Mouse (Mus musculus) gonadal fat pad, adult 2 months (tissue): ENCODE measurements at regions not wholly inside any gene's neighbourhood (a gene's known extent, or its start where the extent isn't known, plus 50 kb on each side); places are given as distances from the start of the nearest gene placed in this dataset.

Experiments
- DNase-seq: peaks from one replicate; pipeline ENCODE4 v3.0.0-alpha.2; 2012; ENCODE audit warnings: low read depth

DNA sequence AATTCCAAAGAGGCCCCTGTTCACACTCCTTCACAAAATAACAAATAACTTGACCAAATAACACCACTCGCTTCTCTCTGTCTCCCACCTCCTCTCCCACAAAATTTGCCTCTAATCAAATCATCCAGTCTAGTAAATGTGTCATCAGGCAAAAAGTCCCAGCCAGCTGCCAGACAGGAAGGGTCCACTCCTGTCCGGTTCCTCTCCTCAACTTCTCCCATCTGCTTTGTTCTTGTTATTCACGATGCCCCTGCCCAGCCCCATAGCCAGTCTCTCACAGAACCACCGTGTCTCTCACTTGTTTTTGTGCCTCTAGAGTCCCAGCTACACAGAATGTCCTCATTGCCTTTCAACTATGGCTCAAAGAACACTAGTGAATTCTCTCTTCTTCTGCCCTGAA lies 53.8 kb downstream of the Ch25h start:
- no peak for DNase-seq

DNA sequence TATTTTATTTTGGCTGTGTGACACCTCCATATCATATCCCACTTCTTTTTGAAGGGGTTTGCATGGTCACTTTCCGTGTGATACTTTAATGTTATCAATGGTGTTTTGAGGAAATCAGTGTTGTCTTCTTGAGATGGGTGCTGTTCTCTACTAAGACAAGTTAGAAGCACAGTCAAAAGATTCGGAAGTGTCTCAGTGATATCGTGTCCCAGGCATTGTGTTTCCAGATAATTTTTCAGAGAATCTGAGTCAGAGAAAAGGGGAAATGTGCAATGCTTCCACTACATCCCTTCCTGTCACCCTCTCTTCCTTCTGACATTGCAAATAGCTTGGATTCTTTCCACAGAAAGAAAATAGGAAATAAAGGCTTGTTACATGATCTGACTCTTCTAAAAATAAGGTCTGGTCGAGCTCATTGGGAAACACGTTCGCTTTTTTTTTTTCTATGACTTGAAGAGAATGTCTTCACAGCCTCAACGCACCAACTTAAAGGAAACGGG lies 54.6 kb downstream of the Ch25h start:
- no peak for DNase-seq

- no peak for DNase-seq
Measured at GRCm38 (mm10) chr19:34407176-34407575, 67.8 kb downstream of the Ch25h start.

GRCm38 (mm10) chr19:34406710-34407109 lies 68.3 kb downstream of the Ch25h start:
- no peak for DNase-seq

DNA sequence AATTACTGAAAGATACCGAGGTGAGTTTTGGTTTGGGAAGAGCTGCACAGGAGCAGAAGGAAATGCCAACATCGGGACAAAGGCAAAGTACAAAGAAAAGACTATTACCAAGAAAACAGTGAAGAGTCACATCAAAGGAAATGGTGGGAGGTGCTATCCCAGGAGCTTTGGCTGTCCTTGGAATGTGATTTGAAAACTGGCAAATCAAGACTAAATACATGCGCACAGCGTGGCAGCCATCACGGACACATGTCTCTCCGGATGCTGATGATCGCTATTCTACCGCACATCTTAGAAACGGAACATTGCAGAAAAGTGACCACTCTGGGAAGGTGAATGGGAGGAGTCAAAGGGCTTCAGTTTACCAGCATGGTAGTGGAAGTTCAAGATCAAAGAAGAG lies 78.7 kb downstream of the Ch25h start:
- DNase-seq: no peak

GRCm38 (mm10) chr19:34389940-34390339 lies 85.0 kb downstream of the Ch25h start:
- no peak for DNase-seq

DNA sequence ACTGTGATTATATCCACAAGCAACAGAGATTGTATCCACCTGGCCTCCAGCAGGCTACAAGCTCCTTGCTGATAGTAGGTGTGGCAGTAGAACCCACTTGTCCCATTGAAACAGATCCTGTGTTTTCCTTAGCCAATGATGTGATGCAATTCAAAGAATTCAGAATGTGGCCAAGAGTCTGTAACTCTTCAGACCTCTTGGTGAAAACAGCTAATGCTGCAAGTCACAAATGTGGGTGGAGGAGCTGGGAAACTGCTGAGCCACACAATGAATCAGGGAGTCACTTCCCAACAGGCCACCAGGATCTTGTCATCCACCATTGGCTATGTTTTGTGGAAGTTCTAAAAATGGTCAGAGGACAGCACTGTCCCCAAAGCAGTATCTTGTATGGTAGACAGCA lies 92.1 kb downstream of the Fas start:
- DNase-seq: peak; percentile 45
